ENCODE assay signal across 9 mouse cellular contexts in the genomic region with DNA sequence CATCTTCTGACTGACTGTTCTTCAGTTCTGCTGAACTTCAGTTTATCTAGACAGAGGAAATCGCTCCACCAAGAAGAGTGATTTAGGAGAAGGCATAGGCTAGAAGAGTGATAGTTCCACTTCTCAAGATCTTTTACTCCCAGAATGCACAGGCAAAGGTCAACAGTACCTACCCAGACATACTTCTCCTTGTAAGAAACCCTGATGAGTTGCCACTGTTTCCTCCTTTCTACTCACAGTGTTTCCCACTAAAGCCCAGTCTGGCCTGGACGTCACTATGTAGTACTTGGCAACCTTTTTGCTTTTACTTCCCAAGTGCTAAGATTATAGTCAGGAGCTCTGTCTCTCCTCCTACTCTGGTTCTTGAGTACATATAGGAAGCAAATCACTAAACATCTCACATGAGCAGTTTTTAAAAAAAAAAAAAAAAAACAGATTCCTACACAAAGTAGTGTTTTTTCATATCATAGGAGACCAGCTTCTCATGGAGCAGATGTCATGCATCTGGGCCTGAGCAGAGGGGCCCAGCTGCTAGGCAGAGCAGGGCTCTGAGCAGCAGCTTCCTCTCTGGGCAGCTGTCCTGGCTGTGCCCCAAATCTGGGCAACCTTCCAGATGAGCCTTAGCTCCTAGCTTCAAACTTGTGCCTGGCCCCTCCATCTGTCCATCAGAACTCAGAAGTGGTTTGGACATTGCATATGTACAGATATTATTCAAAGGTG. TPM values are rescaled to one million over a fixed set of nuclear protein-coding genes. Genes with fewer than 3 reads are reported as not detected.
A peak's percentile ranks its signal among the peaks of the same experiment; 100 is the strongest.
DNase-seq lines count a peak whose midpoint lies in the region; ATAC-seq and TF ChIP-seq lines count a peak whose summit lies in the region.
"Had no signal": no experiment of that assay in that cellular context is flagged by ENCODE, and none has a peak within 500 bp of the region (broad histone marks: within the 10 kb centered on the region; RNA-seq: fewer than 3 reads in every experiment).

No protein-coding gene starts in this region.

- H3K27ac ChIP-seq in kidney, adult 2 months (ENCODE audit: insufficient read depth, low read depth, low read length) = no peak overlapping the region
- no peak overlapping the region for H3K27ac ChIP-seq in liver, embryonic 12.5 days

- no peak overlapping the region for H3K4me3 ChIP-seq in kidney, adult 2 months (ENCODE audit: insufficient read depth, low read depth, low read length)
- no peak overlapping the region for H3K4me3 ChIP-seq in liver, embryonic 12.5 days

- H3K4me1 ChIP-seq in kidney, adult 2 months (ENCODE audit: control insufficient read depth, insufficient read depth, low read length) = no peaks in the 10 kb centered on the region
- H3K4me1 ChIP-seq in liver, embryonic 12.5 days = no peaks in the 10 kb centered on the region

- ATAC-seq in liver, embryonic 12.5 days = 0 out of 2 replicates have a peak, but pooled peaks have one; percentile 5

- H3K4me2 ChIP-seq in liver, embryonic 12.5 days = no peak overlapping the region

- peak; percentile 5 for DNase-seq in kidney, adult 2 months
- no peak for DNase-seq in kidney, adult 8-10 months
- peak; percentile 81 for DNase-seq in A20 (ENCODE audit: low read depth, low spot score)
- peak; percentile 5 to 10 for DNase-seq in adrenal gland, postnatal 36 days
- no peak for DNase-seq in c-Kit-positive CD71-positive TER-119-positive erythroid progenitor cells, embryonic 14.5 days (ENCODE audit: low spot score)
- DNase-seq in frontal cortex, postnatal 10 days (ENCODE audit: low spot score in 2 of 2) = no peak
- DNase-seq in Muller cell, postnatal 12 days (ENCODE audit: inconsistent ontology term) = no peak

- H3K9ac ChIP-seq in liver, embryonic 12.5 days = no peak overlapping the region

- TF ChIP-seq CTCF in kidney, adult 2 months (conservative IDR thresholded peaks at IDR 0.05; ENCODE audit: insufficient read depth, insufficient read length, low read depth, low read length) = no peak

- no peak for TF ChIP-seq POLR2A in kidney, adult 2 months (IDR thresholded peaks at IDR 0.05; ENCODE audit: low read depth, low read length)

- no peaks in the 10 kb centered on the region for H3K27me3 ChIP-seq in kidney, adult 2 months (replicated peaks; ENCODE audit: control insufficient read depth, insufficient read depth, low read length)
- no peaks in the 10 kb centered on the region for H3K27me3 ChIP-seq in liver, embryonic 12.5 days (replicated peaks)

- no peaks in the 10 kb centered on the region for H3K36me3 ChIP-seq in kidney, adult 2 months (ENCODE audit: control insufficient read depth, insufficient read depth, low read length)
- no peaks in the 10 kb centered on the region for H3K36me3 ChIP-seq in liver, embryonic 12.5 days

- WGBS in kidney, adult 2 months = 64% methylated on average over 2 of the region's 2 CpGs
- 35% methylated on average over 2 of the region's 2 CpGs for WGBS in liver, embryonic 12.5 days (ENCODE audit: insufficient replicate concordance)

- no peaks in the 10 kb centered on the region for H3K9me3 ChIP-seq in liver, embryonic 12.5 days (replicated peaks)

RNA-seq across cellular contexts. Expression of gene Tespa1, which starts 8.4 kb away (rescaled TPM):
- polyA plus RNA-seq in kidney, adult 2 months (2012; rRNA removed) = 0.72 TPM in 1 of 2 replicates, not detected in the other
- under 1 TPM; 0.30 to 0.40 TPM for total RNA-seq in adrenal gland, postnatal 36 days (2021)
- 3.8 and 3.9 TPM in 2 replicates for polyA plus RNA-seq in liver, embryonic 12.5 days (2016; fragmentation: Nextera tagmentation; extraction: Ambion mirVana)

RNA-seq across cellular contexts. Expression of gene Neurod4, which starts 34.2 kb away (rescaled TPM):
- polyA plus RNA-seq in kidney, adult 2 months (2012; rRNA removed) = not detected in 2 replicates
- under 1 TPM; 0.46 to 0.63 TPM for total RNA-seq in adrenal gland, postnatal 36 days (2021)
- polyA plus RNA-seq in liver, embryonic 12.5 days (2016; fragmentation: Nextera tagmentation; extraction: Ambion mirVana) = not detected in 2 replicates
- polyA plus RNA-seq: gonadal fat pad, adult 2 months had no signal

Comparison
In these comparisons a context has a peak if more than half of its experiments do, and no peak if none do; other contexts are left out.
1. DNase-seq: peak in kidney, adult 2 months (single experiment), A20 (single experiment) and adrenal gland, postnatal 36 days (2 of 2); none in kidney, adult 8-10 months (0 of 2), c-Kit-positive CD71-positive TER-119-positive erythroid progenitor cells, embryonic 14.5 days (single experiment), frontal cortex, postnatal 10 days (0 of 2) and Muller cell, postnatal 12 days (single experiment).